Comparison of ENCODE assay signal across 23 mouse cellular contexts in the genomic region with DNA sequence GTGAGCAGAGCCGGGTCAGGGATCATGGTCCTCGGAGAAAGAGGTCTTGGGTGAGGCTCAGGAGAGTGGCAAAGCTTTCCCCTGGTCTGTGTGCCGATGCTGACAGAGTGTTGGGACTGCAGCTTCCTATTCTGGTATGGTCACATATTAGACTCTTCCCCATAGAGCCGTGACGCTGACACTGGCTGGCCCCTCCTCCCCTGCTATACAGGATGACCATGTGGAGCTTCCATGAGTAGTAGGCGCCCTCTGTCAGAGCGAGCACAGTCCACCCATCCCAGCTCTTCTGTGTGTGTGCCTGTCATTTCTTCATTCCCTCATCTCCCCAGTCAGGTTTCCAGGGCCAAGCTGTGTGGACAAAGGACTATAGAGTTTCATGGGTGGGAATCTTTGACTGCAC. TPM values are rescaled to one million over a fixed set of nuclear protein-coding genes. Genes with fewer than 3 reads are reported as not detected.
DNase-seq lines count a peak whose midpoint lies in the region; ATAC-seq and TF ChIP-seq lines count a peak whose summit lies in the region.
"Had no signal": no experiment of that assay in that cellular context is flagged by ENCODE, and none has a peak within 500 bp of the region (broad histone marks: within the 10 kb centered on the region; RNA-seq: fewer than 3 reads in every experiment).

No protein-coding gene starts in this region.

- H3K27ac ChIP-seq in forebrain, embryonic 12.5 days, result no peak overlapping the region
- no peak overlapping the region for H3K27ac ChIP-seq in forebrain, embryonic 13.5 days
- H3K27ac ChIP-seq in liver, adult 2 months (replicated peaks; ENCODE audit: insufficient read depth, low read depth, low read length), result peak overlapping the region; percentile 66
- H3K27ac ChIP-seq in midbrain, embryonic 13.5 days, result no peak overlapping the region
- no peak overlapping the region for H3K27ac ChIP-seq in midbrain, postnatal 0 days (ENCODE audit: low read depth, low read length)
- peak overlapping the region; percentile 29 for H3K27ac ChIP-seq in liver, postnatal 0 days (ENCODE audit: low read depth)
- no peak overlapping the region for H3K27ac ChIP-seq in limb, embryonic 10.5 days
- H3K27ac ChIP-seq: embryonic facial prominence, embryonic 13.5 days; forebrain, embryonic 15.5 days; heart, embryonic 13.5 days had no signal

- no peak for TF ChIP-seq EP300 in liver, postnatal 0 days (IDR thresholded peaks at IDR 0.05; ENCODE audit: low read depth)

- H3K4me2 ChIP-seq in forebrain, embryonic 12.5 days, result no peak overlapping the region
- no peak overlapping the region for H3K4me2 ChIP-seq in forebrain, embryonic 13.5 days
- H3K4me2 ChIP-seq in midbrain, embryonic 13.5 days (replicated peaks), result no peak overlapping the region
- H3K4me2 ChIP-seq in midbrain, postnatal 0 days (ENCODE audit: low read depth, low read length, poor library complexity, severe bottlenecking), result no peak overlapping the region
- peak overlapping the region; percentile 64 for H3K4me2 ChIP-seq in liver, postnatal 0 days (ENCODE audit: low read depth, low read length)
- H3K4me2 ChIP-seq: embryonic facial prominence, embryonic 13.5 days; forebrain, embryonic 15.5 days; heart, embryonic 13.5 days had no signal

- H3K4me3 ChIP-seq in forebrain, embryonic 12.5 days (replicated peaks), result no peak overlapping the region
- H3K4me3 ChIP-seq in forebrain, embryonic 13.5 days, result no peak overlapping the region
- peak overlapping the region; percentile 53 for H3K4me3 ChIP-seq in liver, adult 2 months (ENCODE audit: insufficient read depth, low read depth, low read length)
- H3K4me3 ChIP-seq in midbrain, embryonic 13.5 days (replicated peaks), result no peak overlapping the region
- H3K4me3 ChIP-seq in midbrain, postnatal 0 days (ENCODE audit: low read depth, low read length), result no peak overlapping the region
- peak overlapping the region; percentile 37 for H3K4me3 ChIP-seq in liver, postnatal 0 days (ENCODE audit: low read depth, low read length)
- H3K4me3 ChIP-seq in limb, embryonic 10.5 days, result no peak overlapping the region
- H3K4me3 ChIP-seq: embryonic facial prominence, embryonic 13.5 days; forebrain, embryonic 15.5 days; heart, embryonic 13.5 days had no signal

- 78% methylated on average over 7 of the region's 7 CpGs for WGBS in forebrain, embryonic 12.5 days
- 78% methylated on average over 7 of the region's 7 CpGs for WGBS in forebrain, embryonic 13.5 days
- WGBS in liver, adult 2 months, result 17% methylated on average over 7 of the region's 7 CpGs
- WGBS in midbrain, embryonic 13.5 days, result 70% methylated on average over 7 of the region's 7 CpGs
- 66% methylated on average over 7 of the region's 7 CpGs for WGBS in midbrain, postnatal 0 days
- WGBS in liver, postnatal 0 days (ENCODE audit: insufficient replicate concordance), result 61% methylated on average over 7 of the region's 7 CpGs
- 86% methylated on average over 7 of the region's 7 CpGs for WGBS in limb, embryonic 10.5 days

- no peaks in the 10 kb centered on the region for H3K27me3 ChIP-seq in forebrain, embryonic 12.5 days
- H3K27me3 ChIP-seq in forebrain, embryonic 13.5 days, result no peaks in the 10 kb centered on the region
- H3K27me3 ChIP-seq in liver, adult 2 months (ENCODE audit: control insufficient read depth, insufficient read depth, low read length), result no peaks in the 10 kb centered on the region
- no peaks in the 10 kb centered on the region for H3K27me3 ChIP-seq in midbrain, embryonic 13.5 days
- H3K27me3 ChIP-seq in midbrain, postnatal 0 days (ENCODE audit: insufficient read depth, low read length), result no peaks in the 10 kb centered on the region
- H3K27me3 ChIP-seq in liver, postnatal 0 days (ENCODE audit: insufficient read depth, low read length), result no peaks in the 10 kb centered on the region
- H3K27me3 ChIP-seq in limb, embryonic 10.5 days (ENCODE audit: low read depth, poor library complexity, severe bottlenecking), result no peaks in the 10 kb centered on the region
- H3K27me3 ChIP-seq: embryonic facial prominence, embryonic 13.5 days; forebrain, embryonic 15.5 days; Patski had no signal

- TF ChIP-seq CTCF in liver, adult 2 months (IDR thresholded peaks at IDR 0.05; ENCODE audit: low read depth, low read length), result no peak
- no peak for TF ChIP-seq CTCF in midbrain, postnatal 0 days (IDR thresholded peaks at IDR 0.05)
- TF ChIP-seq CTCF in liver, postnatal 0 days (IDR thresholded peaks at IDR 0.05; ENCODE audit: low read depth), result no peak

- peaks cover 5% of the 10 kb centered on the region; the same call in 1 of the 2 replicates for H3K79me2 ChIP-seq in liver, adult 2 months (ENCODE audit: control insufficient read depth, insufficient read depth, low read length)

- no peak overlapping the region for H3K9ac ChIP-seq in forebrain, embryonic 12.5 days
- no peak overlapping the region for H3K9ac ChIP-seq in forebrain, embryonic 13.5 days
- peak overlapping the region; percentile 73 for H3K9ac ChIP-seq in liver, adult 2 months (ENCODE audit: low read depth, low read length)
- H3K9ac ChIP-seq in midbrain, embryonic 13.5 days (replicated peaks), result no peak overlapping the region
- H3K9ac ChIP-seq in midbrain, postnatal 0 days (replicated peaks; ENCODE audit: low read length, poor library complexity, severe bottlenecking), result no peak overlapping the region
- H3K9ac ChIP-seq in liver, postnatal 0 days (replicated peaks), result 0 out of 2 replicates have a peak overlapping the region, but pooled peaks have one; percentile 34
- H3K9ac ChIP-seq: embryonic facial prominence, embryonic 13.5 days; forebrain, embryonic 15.5 days; heart, embryonic 13.5 days had no signal

- TF ChIP-seq POLR2A in liver, adult 2 months (IDR thresholded peaks at IDR 0.05; ENCODE audit: extremely low read depth, insufficient read depth, low read length), result no peak

- H3K9me3 ChIP-seq in forebrain, embryonic 12.5 days, result no peaks in the 10 kb centered on the region
- H3K9me3 ChIP-seq in forebrain, embryonic 13.5 days (replicated peaks), result no peaks in the 10 kb centered on the region
- H3K9me3 ChIP-seq in midbrain, embryonic 13.5 days, result no peaks in the 10 kb centered on the region
- no peaks in the 10 kb centered on the region for H3K9me3 ChIP-seq in midbrain, postnatal 0 days (ENCODE audit: low read length)
- H3K9me3 ChIP-seq in liver, postnatal 0 days (ENCODE audit: low read length), result no peaks in the 10 kb centered on the region
- no peaks in the 10 kb centered on the region for H3K9me3 ChIP-seq in limb, embryonic 10.5 days (replicated peaks)
- H3K9me3 ChIP-seq: embryonic facial prominence, embryonic 13.5 days; forebrain, embryonic 15.5 days; heart, embryonic 13.5 days had no signal

- no peaks in the 10 kb centered on the region for H3K36me3 ChIP-seq in forebrain, embryonic 12.5 days (replicated peaks)
- no peaks in the 10 kb centered on the region for H3K36me3 ChIP-seq in forebrain, embryonic 13.5 days (ENCODE audit: poor library complexity, severe bottlenecking)
- H3K36me3 ChIP-seq in liver, adult 2 months (ENCODE audit: control insufficient read depth, insufficient read depth, low read length), result peaks cover 27% of the 10 kb centered on the region
- no peaks in the 10 kb centered on the region for H3K36me3 ChIP-seq in midbrain, embryonic 13.5 days
- no peaks in the 10 kb centered on the region for H3K36me3 ChIP-seq in midbrain, postnatal 0 days (ENCODE audit: insufficient read depth, low read length)
- no peaks in the 10 kb centered on the region; the same call in 1 of the 2 replicates for H3K36me3 ChIP-seq in liver, postnatal 0 days (replicated peaks; ENCODE audit: insufficient read depth, low read length)
- no peaks in the 10 kb centered on the region for H3K36me3 ChIP-seq in limb, embryonic 10.5 days
- H3K36me3 ChIP-seq: embryonic facial prominence, embryonic 13.5 days; forebrain, embryonic 15.5 days; heart, embryonic 13.5 days had no signal

- peak; percentile 53 for DNase-seq in liver, adult 2 months (ENCODE audit: extremely low read depth, low read depth, low spot score)
- DNase-seq in liver, result no peak
- no peak for DNase-seq in midbrain, postnatal 0 days (ENCODE audit: low spot score)
- no peak for DNase-seq in liver, postnatal 0 days
- no peak for DNase-seq in limb, embryonic 10.5 days (ENCODE audit: low spot score)
- DNase-seq: adrenal gland, postnatal 14 days; cerebellum, adult 11-12 months; cerebellum, adult 9-10 months; cerebellum, postnatal 25 days; gastrocnemius, postnatal 36 days; heart, adult 11 months; heart, postnatal 36 days had no signal

- H3K4me1 ChIP-seq in forebrain, embryonic 12.5 days, result no peaks in the 10 kb centered on the region
- no peaks in the 10 kb centered on the region for H3K4me1 ChIP-seq in forebrain, embryonic 13.5 days
- H3K4me1 ChIP-seq in liver, adult 2 months (ENCODE audit: control insufficient read depth, insufficient read depth, low read length), result peaks cover 23% of the 10 kb centered on the region
- H3K4me1 ChIP-seq in midbrain, embryonic 13.5 days (replicated peaks), result no peaks in the 10 kb centered on the region
- no peaks in the 10 kb centered on the region for H3K4me1 ChIP-seq in midbrain, postnatal 0 days (ENCODE audit: insufficient read depth, low read length)
- H3K4me1 ChIP-seq in liver, postnatal 0 days (ENCODE audit: insufficient read depth), result no peaks in the 10 kb centered on the region
- no peaks in the 10 kb centered on the region for H3K4me1 ChIP-seq in limb, embryonic 10.5 days
- H3K4me1 ChIP-seq: embryonic facial prominence, embryonic 13.5 days had no signal

- ATAC-seq in forebrain, embryonic 12.5 days (ENCODE audit: low FRiP score), result 0 out of 2 replicates have a peak, but pooled peaks have one; percentile 27
- no peak for ATAC-seq in forebrain, embryonic 13.5 days
- peak; percentile 21; the same call in 1 of the 2 replicates for ATAC-seq in midbrain, embryonic 13.5 days
- no peak for ATAC-seq in midbrain, postnatal 0 days (ENCODE audit: low FRiP score)
- 0 out of 2 replicates have a peak, but pooled peaks have one; percentile 8 for ATAC-seq in liver, postnatal 0 days
- ATAC-seq: activated CD4-positive, CD25-positive, alpha-beta regulatory T cell, adult 4 months; forebrain, embryonic 15.5 days; Patski had no signal

RNA-seq across cellular contexts. Expression of a gene that starts 3.4 kb away (rescaled TPM):
- polyA plus RNA-seq in forebrain, embryonic 12.5 days (2016; fragmentation: Nextera tagmentation; extraction: Ambion mirVana), result 1.1 and 1.2 TPM in 2 replicates
- polyA plus RNA-seq in forebrain, embryonic 13.5 days (2015; fragmentation: Nextera tagmentation; extraction: Ambion mirVana), result 1.7 and 1.8 TPM in 2 replicates
- 226 and 238 TPM in 2 replicates for total RNA-seq in liver, adult 2 months (2014; rRNA removed)
- polyA plus RNA-seq in liver, adult 2 months (2012; rRNA removed), result 166 and 174 TPM in 2 replicates
- 1.0 and 1.3 TPM in 2 replicates for polyA plus RNA-seq in midbrain, embryonic 13.5 days (2015; fragmentation: Nextera tagmentation; extraction: Ambion mirVana)
- total RNA-seq in midbrain, postnatal 0 days (2014; rRNA removed), result not detected in 2 replicates
- polyA plus RNA-seq in midbrain, postnatal 0 days (2015; fragmentation: Nextera tagmentation; extraction: Ambion mirVana), result 0.45 and 0.59 TPM in 2 replicates
- 66.9 and 67.6 TPM in 2 replicates for polyA plus RNA-seq in liver, postnatal 0 days (2015; fragmentation: Nextera tagmentation; extraction: Ambion mirVana)
- 1.9 and 2.4 TPM in 2 replicates for polyA plus RNA-seq in limb, embryonic 10.5 days (2016; fragmentation: Nextera tagmentation; extraction: Ambion mirVana)
- polyA plus RNA-seq: activated CD4-positive, CD25-positive, alpha-beta regulatory T cell, adult 4 months had no signal

RNA-seq across cellular contexts. Expression of a gene that starts 36.1 kb away (rescaled TPM):
- polyA plus RNA-seq in forebrain, embryonic 12.5 days (2016; fragmentation: Nextera tagmentation; extraction: Ambion mirVana), result 0.47 and 0.79 TPM in 2 replicates
- 0.63 and 1.0 TPM in 2 replicates for polyA plus RNA-seq in forebrain, embryonic 13.5 days (2015; fragmentation: Nextera tagmentation; extraction: Ambion mirVana)
- total RNA-seq in liver, adult 2 months (2014; rRNA removed), result not detected in 2 replicates
- not detected in 2 replicates for polyA plus RNA-seq in liver, adult 2 months (2012; rRNA removed)
- 1.1 and 1.3 TPM in 2 replicates for polyA plus RNA-seq in midbrain, embryonic 13.5 days (2015; fragmentation: Nextera tagmentation; extraction: Ambion mirVana)
- 0.99 and 4.4 TPM in 2 replicates for total RNA-seq in midbrain, postnatal 0 days (2014; rRNA removed)
- polyA plus RNA-seq in midbrain, postnatal 0 days (2015; fragmentation: Nextera tagmentation; extraction: Ambion mirVana), result 4.8 and 6.0 TPM in 2 replicates
- 0.08 and 0.61 TPM in 2 replicates for polyA plus RNA-seq in liver, postnatal 0 days (2015; fragmentation: Nextera tagmentation; extraction: Ambion mirVana)
- polyA plus RNA-seq in limb, embryonic 10.5 days (2016; fragmentation: Nextera tagmentation; extraction: Ambion mirVana), result 0.14 TPM in 2 replicates
- total RNA-seq: adrenal gland, adult 18-20 months; adrenal gland, postnatal 14 days; gastrocnemius, postnatal 36 days; heart, postnatal 36 days had no signal
- polyA plus RNA-seq: activated CD4-positive, CD25-positive, alpha-beta regulatory T cell, adult 4 months; C2C12; embryonic facial prominence, embryonic 13.5 days; heart, embryonic 13.5 days; heart, postnatal 0 days; Patski had no signal

RNA-seq across cellular contexts. Expression of a gene that starts 39.2 kb away (rescaled TPM):
- 0.96 and 1.1 TPM in 2 replicates for polyA plus RNA-seq in forebrain, embryonic 12.5 days (2016; fragmentation: Nextera tagmentation; extraction: Ambion mirVana)
- polyA plus RNA-seq in forebrain, embryonic 13.5 days (2015; fragmentation: Nextera tagmentation; extraction: Ambion mirVana), result 0.83 and 1.2 TPM in 2 replicates
- total RNA-seq in liver, adult 2 months (2014; rRNA removed), result 115 and 119 TPM in 2 replicates
- polyA plus RNA-seq in liver, adult 2 months (2012; rRNA removed), result 90.8 and 106 TPM in 2 replicates
- 1.3 TPM in 2 replicates for polyA plus RNA-seq in midbrain, embryonic 13.5 days (2015; fragmentation: Nextera tagmentation; extraction: Ambion mirVana)
- 0.80 TPM in 1 of 2 replicates, not detected in the other for total RNA-seq in midbrain, postnatal 0 days (2014; rRNA removed)
- polyA plus RNA-seq in midbrain, postnatal 0 days (2015; fragmentation: Nextera tagmentation; extraction: Ambion mirVana), result 0.55 and 1.2 TPM in 2 replicates
- 15.0 and 17.3 TPM in 2 replicates for polyA plus RNA-seq in liver, postnatal 0 days (2015; fragmentation: Nextera tagmentation; extraction: Ambion mirVana)
- 0.94 and 1.1 TPM in 2 replicates for polyA plus RNA-seq in limb, embryonic 10.5 days (2016; fragmentation: Nextera tagmentation; extraction: Ambion mirVana)

RNA-seq across cellular contexts. Expression of a gene that starts 39.3 kb away (rescaled TPM):
- polyA plus RNA-seq in forebrain, embryonic 12.5 days (2016; fragmentation: Nextera tagmentation; extraction: Ambion mirVana), result 260 and 265 TPM in 2 replicates
- 242 and 248 TPM in 2 replicates for polyA plus RNA-seq in forebrain, embryonic 13.5 days (2015; fragmentation: Nextera tagmentation; extraction: Ambion mirVana)
- total RNA-seq in liver, adult 2 months (2014; rRNA removed), result 12.9 and 14.4 TPM in 2 replicates
- polyA plus RNA-seq in liver, adult 2 months (2012; rRNA removed), result 3.9 and 4.5 TPM in 2 replicates
- 242 and 243 TPM in 2 replicates for polyA plus RNA-seq in midbrain, embryonic 13.5 days (2015; fragmentation: Nextera tagmentation; extraction: Ambion mirVana)
- 11.0 and 22.5 TPM in 2 replicates for total RNA-seq in midbrain, postnatal 0 days (2014; rRNA removed)
- polyA plus RNA-seq in midbrain, postnatal 0 days (2015; fragmentation: Nextera tagmentation; extraction: Ambion mirVana), result 70.3 and 78.7 TPM in 2 replicates
- polyA plus RNA-seq in liver, postnatal 0 days (2015; fragmentation: Nextera tagmentation; extraction: Ambion mirVana), result 12.1 and 12.4 TPM in 2 replicates
- 162 and 170 TPM in 2 replicates for polyA plus RNA-seq in limb, embryonic 10.5 days (2016; fragmentation: Nextera tagmentation; extraction: Ambion mirVana)

Comparison
In these comparisons a context has a peak if more than half of its experiments do, and no peak if none do; other contexts are left out.
1. ATAC-seq: peak in forebrain, embryonic 12.5 days (single experiment), midbrain, embryonic 13.5 days (single experiment) and liver, postnatal 0 days (single experiment); none in forebrain, embryonic 13.5 days (single experiment) and midbrain, postnatal 0 days (single experiment).
2. H3K27ac ChIP-seq: peak in liver, adult 2 months (single experiment) and liver, postnatal 0 days (single experiment); none in forebrain, embryonic 12.5 days (single experiment), forebrain, embryonic 13.5 days (single experiment), midbrain, embryonic 13.5 days (single experiment), midbrain, postnatal 0 days (single experiment) and limb, embryonic 10.5 days (single experiment).
3. H3K4me3 ChIP-seq: peak in liver, adult 2 months (single experiment) and liver, postnatal 0 days (single experiment); none in forebrain, embryonic 12.5 days (single experiment), forebrain, embryonic 13.5 days (single experiment), midbrain, embryonic 13.5 days (single experiment), midbrain, postnatal 0 days (single experiment) and limb, embryonic 10.5 days (single experiment).
4. H3K9ac ChIP-seq: peak in liver, adult 2 months (single experiment) and liver, postnatal 0 days (single experiment); none in forebrain, embryonic 12.5 days (single experiment), forebrain, embryonic 13.5 days (single experiment), midbrain, embryonic 13.5 days (single experiment) and midbrain, postnatal 0 days (single experiment).
5. RNA of a gene that starts 3.4 kb away (polyA plus RNA-seq): 166 to 174 TPM in liver, adult 2 months and 66.9 to 67.6 TPM in liver, postnatal 0 days; 1.9 to 2.4 TPM in limb, embryonic 10.5 days, 1.7 to 1.8 TPM in forebrain, embryonic 13.5 days, 1.1 to 1.2 TPM in forebrain, embryonic 12.5 days, 1.0 to 1.3 TPM in midbrain, embryonic 13.5 days and 0.45 to 0.59 TPM in midbrain, postnatal 0 days; every median in the first group is over 10 times any median in the second.